Mouse (Mus musculus) heart, embryonic 10.5 days (tissue): ENCODE measurements at regions not wholly inside any gene's neighbourhood (a gene's known extent, or its start where the extent isn't known, plus 50 kb on each side); places are given as distances from the start of the nearest gene placed in this dataset.

ENCODE experiments used
- DNase-seq: peaks from one replicate; pipeline ENCODE4 v3.0.0-alpha.2; 2017; ENCODE audit warnings: low spot score
- H3K27ac ChIP-seq: fragments of 300-500 bp; sonication (generic); 2 replicates; pipeline ENCODE4 v1.5.1; 2016; ENCODE audit warnings: mild to moderate bottlenecking
- H3K27me3 ChIP-seq: fragments of 300-500 bp; sonication (generic); 2 replicates; pipeline ENCODE4 v1.6.1; 2016; ENCODE audit warnings: mild to moderate bottlenecking; ENCODE audit not compliant: poor library complexity, insufficient read depth, severe bottlenecking
- H3K36me3 ChIP-seq: fragments of 300-500 bp; sonication (generic); 2 replicates; pipeline ENCODE4 v1.6.1; 2016; ENCODE audit warnings: mild to moderate bottlenecking, moderate library complexity
- H3K4me1 ChIP-seq: fragments of 300-500 bp; sonication (generic); 2 replicates; pipeline ENCODE4 v1.6.1; 2016; ENCODE audit warnings: mild to moderate bottlenecking
- H3K4me3 ChIP-seq: fragments of 300-500 bp; sonication (generic); 2 replicates; pipeline ENCODE4 v1.5.1; 2016; ENCODE audit warnings: mild to moderate bottlenecking, moderate library complexity
- H3K9me3 ChIP-seq: fragments of 300-500 bp; sonication (generic); 2 replicates; pipeline ENCODE4 v1.6.1; 2016; ENCODE audit warnings: mild to moderate bottlenecking, moderate library complexity
- WGBS: fragments of 180-500 bp; shearing (Covaris S2); methylation state at CpG from one replicate; pipeline ENCODE4 v1.1.7; 2016; 5-methylcytosine and 5-hydroxymethylcytosine counted together

GRCm38 (mm10) chr14:46529086-46529715 lies 138.7 kb upstream of the Bmp4 start:
- DNase-seq: no peak
- Histone ChIP-seq H3K4me1 (no peaks in the 10 kb centered on the region), H3K9me3 (no peaks in the 10 kb centered on the region), H3K36me3 (no peaks in the 10 kb centered on the region), H3K27ac (no peak overlapping the region), H3K27me3 (no peaks in the 10 kb centered on the region), H3K4me3 (no peak overlapping the region)
- 51% methylated on average over 5 of the region's 5 CpGs for WGBS

- H3K27ac ChIP-seq: no peak overlapping the region
- H3K36me3 ChIP-seq: no peaks in the 10 kb centered on the region
- no peaks in the 10 kb centered on the region for H3K4me1 ChIP-seq
- no peaks in the 10 kb centered on the region for H3K9me3 ChIP-seq
- H3K4me3 ChIP-seq: no peak overlapping the region
- DNase-seq: no peak
- WGBS: 70% methylated on average over 4 of the region's 4 CpGs
- H3K27me3 ChIP-seq: no peaks in the 10 kb centered on the region
Observed at GRCm38 (mm10) chr14:46517258-46517657, 126.8 kb upstream of the Bmp4 start.

GRCm38 (mm10) chr14:46516285-46516684 lies 125.8 kb upstream of the Bmp4 start:
- no peak for DNase-seq
- WGBS: 79% methylated on average over 3 of the region's 3 CpGs

GRCm38 (mm10) chr14:46514262-46514932 lies 123.9 kb upstream of the Bmp4 start:
- Histone ChIP-seq H3K4me3 (no peak overlapping the region), H3K9me3 (no peaks in the 10 kb centered on the region), H3K27me3 (no peaks in the 10 kb centered on the region), H3K4me1 (no peaks in the 10 kb centered on the region), H3K27ac (no peak overlapping the region), H3K36me3 (no peaks in the 10 kb centered on the region)
- WGBS: 77% methylated on average over 4 of the region's 4 CpGs
- DNase-seq: no peak

More at GRCm38 (mm10) chr14:46516285-46516684, 125.8 kb upstream of the Bmp4 start:
- no peaks in the 10 kb centered on the region for H3K9me3 ChIP-seq
- H3K36me3 ChIP-seq: no peaks in the 10 kb centered on the region
- no peaks in the 10 kb centered on the region for H3K27me3 ChIP-seq
- no peaks in the 10 kb centered on the region for H3K4me1 ChIP-seq
- no peak overlapping the region for H3K27ac ChIP-seq
- no peak overlapping the region for H3K4me3 ChIP-seq

GRCm38 (mm10) chr14:46512118-46512517 lies 121.6 kb upstream of the Bmp4 start:
- Histone ChIP-seq H3K9me3 (no peaks in the 10 kb centered on the region), H3K36me3 (no peaks in the 10 kb centered on the region), H3K4me3 (no peak overlapping the region), H3K4me1 (no peaks in the 10 kb centered on the region), H3K27me3 (no peaks in the 10 kb centered on the region), H3K27ac (no peak overlapping the region)
- WGBS: 91% methylated on average over 1 of the region's 1 CpGs
- DNase-seq: no peak

GRCm38 (mm10) chr14:46508871-46509270 lies 118.4 kb upstream of the Bmp4 start:
- Histone ChIP-seq H3K36me3 (no peaks in the 10 kb centered on the region), H3K27me3 (no peaks in the 10 kb centered on the region), H3K9me3 (no peaks in the 10 kb centered on the region), H3K4me3 (no peak overlapping the region), H3K4me1 (no peaks in the 10 kb centered on the region), H3K27ac (no peak overlapping the region)
- no peak for DNase-seq
- WGBS: 70% methylated on average over 5 of the region's 5 CpGs

- no peak for DNase-seq
- H3K36me3 ChIP-seq: no peaks in the 10 kb centered on the region
- 80% methylated on average over 3 of the region's 3 CpGs for WGBS
- no peaks in the 10 kb centered on the region for H3K9me3 ChIP-seq
- H3K4me3 ChIP-seq: no peak overlapping the region
- H3K4me1 ChIP-seq: no peaks in the 10 kb centered on the region
- no peak overlapping the region for H3K27ac ChIP-seq
- no peaks in the 10 kb centered on the region for H3K27me3 ChIP-seq
Observed at GRCm38 (mm10) chr14:46505266-46505665, 114.8 kb upstream of the Bmp4 start.

GRCm38 (mm10) chr14:46491601-46492000 lies 101.1 kb upstream of the Bmp4 start:
- H3K27ac ChIP-seq: no peak overlapping the region
- H3K27me3 ChIP-seq: no peaks in the 10 kb centered on the region
- DNase-seq: no peak

GRCm38 (mm10) chr14:46491182-46491581 lies 100.7 kb upstream of the Bmp4 start:
- Histone ChIP-seq H3K27me3 (no peaks in the 10 kb centered on the region), H3K9me3 (no peaks in the 10 kb centered on the region), H3K4me3 (no peak overlapping the region), H3K4me1 (peaks cover 10% of the 10 kb centered on the region; the same call in 1 of the 2 replicates), H3K27ac (no peak overlapping the region), H3K36me3 (no peaks in the 10 kb centered on the region)
- WGBS: 50% methylated on average over 2 of the region's 2 CpGs
- no peak for DNase-seq

More at GRCm38 (mm10) chr14:46491601-46492000, 101.1 kb upstream of the Bmp4 start:
- 68% methylated on average over 9 of the region's 9 CpGs for WGBS
- no peaks in the 10 kb centered on the region for H3K36me3 ChIP-seq
- H3K4me1 ChIP-seq: peaks cover 10% of the 10 kb centered on the region; the same call in 1 of the 2 replicates
- H3K9me3 ChIP-seq: no peaks in the 10 kb centered on the region
- no peak overlapping the region for H3K4me3 ChIP-seq

GRCm38 (mm10) chr14:46487551-46487950 lies 97.1 kb upstream of the Bmp4 start:
- peaks cover 10% of the 10 kb centered on the region; the same call in 1 of the 2 replicates for H3K4me1 ChIP-seq
- H3K27ac ChIP-seq: no peak overlapping the region
- no peak for DNase-seq
- no peaks in the 10 kb centered on the region for H3K9me3 ChIP-seq
- WGBS: 77% methylated on average over 1 of the region's 1 CpGs
- no peak overlapping the region for H3K4me3 ChIP-seq
- H3K27me3 ChIP-seq: no peaks in the 10 kb centered on the region
- no peaks in the 10 kb centered on the region for H3K36me3 ChIP-seq

GRCm38 (mm10) chr14:46480396-46480795 lies 89.9 kb upstream of the Bmp4 start:
- 78% methylated on average over 7 of the region's 7 CpGs for WGBS
- no peak for DNase-seq
- no peak overlapping the region for H3K27ac ChIP-seq
- H3K4me1 ChIP-seq: no peaks in the 10 kb centered on the region
- no peaks in the 10 kb centered on the region for H3K9me3 ChIP-seq
- H3K36me3 ChIP-seq: no peaks in the 10 kb centered on the region
- H3K27me3 ChIP-seq: no peaks in the 10 kb centered on the region
- no peak overlapping the region for H3K4me3 ChIP-seq

- no peak overlapping the region for H3K27ac ChIP-seq
- DNase-seq: no peak
- WGBS: 52% methylated on average over 1 of the region's 1 CpGs
Observed at GRCm38 (mm10) chr14:46475945-46476344, 85.5 kb upstream of the Bmp4 start.

GRCm38 (mm10) chr14:46462967-46463366 lies 72.5 kb upstream of the Bmp4 start:
- H3K36me3 ChIP-seq: no peaks in the 10 kb centered on the region
- no peak overlapping the region for H3K27ac ChIP-seq
- no peak overlapping the region for H3K4me3 ChIP-seq
- no peaks in the 10 kb centered on the region for H3K27me3 ChIP-seq
- no peaks in the 10 kb centered on the region for H3K4me1 ChIP-seq
- no peaks in the 10 kb centered on the region for H3K9me3 ChIP-seq
- DNase-seq: no peak

More at GRCm38 (mm10) chr14:46475945-46476344, 85.5 kb upstream of the Bmp4 start:
- Histone ChIP-seq H3K36me3 (no peaks in the 10 kb centered on the region), H3K4me1 (no peaks in the 10 kb centered on the region), H3K27me3 (no peaks in the 10 kb centered on the region), H3K9me3 (no peaks in the 10 kb centered on the region), H3K4me3 (no peak overlapping the region)
